Mouse (Mus musculus) limb, embryonic 12.5 days (tissue): Measurements from ENCODE around the gene Gse1. TPM values are rescaled to one million over a fixed set of nuclear protein-coding genes. Genes with fewer than 3 reads are reported as not detected.

Source experiments
- ATAC-seq: fragments of 200-750 bp; cut with Nextera tagmentation; 2 replicates; pipeline ENCODE4 v1.8.0; 2017; ENCODE audit warnings: low read depth, moderate TSS enrichment; ENCODE audit not compliant: insufficient number of reproducible peaks, insufficient read depth, low FRiP score, low TSS enrichment
- H3K27ac ChIP-seq: fragments of 300-500 bp; sonication (generic); 2 replicates; pipeline ENCODE4 v1.5.1; 2016; ENCODE audit warnings: mild to moderate bottlenecking, moderate library complexity
- H3K27me3 ChIP-seq: fragments of 300-500 bp; sonication (generic); 2 replicates; pipeline ENCODE4 v1.6.1; 2016; ENCODE audit warnings: mild to moderate bottlenecking, moderate library complexity
- H3K36me3 ChIP-seq: fragments of 300-500 bp; sonication (generic); 2 replicates; pipeline ENCODE4 v1.6.1; 2016; ENCODE audit warnings: mild to moderate bottlenecking, moderate library complexity
- H3K4me1 ChIP-seq: fragments of 300-500 bp; sonication (generic); replicated peaks from 2 replicates; pipeline ENCODE4 v1.6.1; 2016
- H3K4me2 ChIP-seq: fragments of 300-500 bp; sonication (generic); 2 replicates; pipeline ENCODE4 v1.6.1; 2016; ENCODE audit warnings: mild to moderate bottlenecking, moderate library complexity
- H3K4me3 ChIP-seq: fragments of 300-500 bp; sonication (generic); replicated peaks from 2 replicates; pipeline ENCODE4 v1.5.1; 2016; ENCODE audit warnings: mild to moderate bottlenecking
- H3K9ac ChIP-seq: fragments of 300-500 bp; sonication (generic); replicated peaks from 2 replicates; pipeline ENCODE4 v1.6.1; 2016; ENCODE audit warnings: mild to moderate bottlenecking, moderate library complexity
- H3K9me3 ChIP-seq: fragments of 300-500 bp; sonication (generic); 2 replicates; pipeline ENCODE4 v1.6.1; 2016; ENCODE audit warnings: mild to moderate bottlenecking, moderate library complexity
- WGBS: fragments of 180-500 bp; shearing (Covaris S2); methylation state at CpG from one replicate; pipeline ENCODE4 v1.1.7; 2016; 5-methylcytosine and 5-hydroxymethylcytosine counted together
- polyA plus RNA-seq: library from polyadenylated mRNA; unstranded; fragments of >200 nt; fragmentation: Nextera tagmentation; extraction: Ambion mirVana; gene quantifications from 2 replicates; pipeline ENCODE4 v1.2.1, GENCODE M21; 2016

Gene Gse1
- polyA plus RNA-seq, 1 experiment from 2014 or later: 9.1 TPM

- Histone ChIP-seq H3K4me3 (no peak overlapping the region), H3K4me1 (peaks cover 53% of the 10 kb centered on the region), H3K27me3 (peaks cover 13% of the 10 kb centered on the region; the same call in 1 of the 2 replicates), H3K36me3 (no peaks in the 10 kb centered on the region), H3K27ac (no peak overlapping the region), H3K4me2 (no peak overlapping the region), H3K9me3 (no peaks in the 10 kb centered on the region), H3K9ac (no peak overlapping the region; the same call in 1 of the 2 replicates)
- no peak for ATAC-seq
- 91% methylated on average over 12 of the region's 12 CpGs for WGBS
These were observed 177.9 kb downstream of the Gse1 start for GRCm38 (mm10) chr8:120406008-120406632.

GRCm38 (mm10) chr8:120407701-120408240 is 179.5 kb downstream of the Gse1 start:
- Histone ChIP-seq H3K36me3 (no peaks in the 10 kb centered on the region), H3K27ac (no peak overlapping the region), H3K27me3 (peaks cover 22% of the 10 kb centered on the region), H3K9ac (no peak overlapping the region), H3K9me3 (no peaks in the 10 kb centered on the region), H3K4me2 (no peak overlapping the region), H3K4me1 (peaks cover 63% of the 10 kb centered on the region), H3K4me3 (no peak overlapping the region)
- 4% methylated on average over 9 of the region's 9 CpGs for WGBS
- ATAC-seq: peak; percentile 62; the same call in 1 of the 2 replicates

GRCm38 (mm10) chr8:120408241-120409215 is 180.3 kb downstream of the Gse1 start:
- Histone ChIP-seq H3K4me3 (no peak overlapping the region), H3K9me3 (no peaks in the 10 kb centered on the region), H3K27me3 (peaks cover 28% of the 10 kb centered on the region), H3K36me3 (no peaks in the 10 kb centered on the region), H3K4me1 (peaks cover 69% of the 10 kb centered on the region), H3K4me2 (no peak overlapping the region), H3K27ac (no peak overlapping the region), H3K9ac (no peak overlapping the region)
- ATAC-seq: no peak
- 35% methylated on average over 14 of the region's 14 CpGs for WGBS

GRCm38 (mm10) chr8:120409371-120410013 is 181.2 kb downstream of the Gse1 start:
- H3K9ac ChIP-seq: no peak overlapping the region
- no peaks in the 10 kb centered on the region for H3K9me3 ChIP-seq
- ATAC-seq: no peak
- no peak overlapping the region for H3K27ac ChIP-seq
- no peaks in the 10 kb centered on the region for H3K36me3 ChIP-seq
- 29% methylated on average over 11 of the region's 11 CpGs for WGBS
- no peak overlapping the region for H3K4me2 ChIP-seq
- peaks cover 28% of the 10 kb centered on the region for H3K27me3 ChIP-seq
- no peak overlapping the region for H3K4me3 ChIP-seq
- H3K4me1 ChIP-seq: peaks cover 75% of the 10 kb centered on the region

- Histone ChIP-seq H3K27ac (no peak overlapping the region), H3K27me3 (peaks cover 26% of the 10 kb centered on the region), H3K4me1 (peaks cover 89% of the 10 kb centered on the region), H3K4me3 (no peak overlapping the region), H3K9ac (0 out of 2 replicates have a peak overlapping the region, but pooled peaks have one; percentile 18), H3K36me3 (no peaks in the 10 kb centered on the region), H3K9me3 (no peaks in the 10 kb centered on the region), H3K4me2 (no peak overlapping the region)
- 77% methylated on average over 14 of the region's 14 CpGs for WGBS
- no peak for ATAC-seq
These were observed 182.8 kb downstream of the Gse1 start for GRCm38 (mm10) chr8:120411059-120411458.

- H3K27ac ChIP-seq: no peak overlapping the region
- H3K36me3 ChIP-seq: no peaks in the 10 kb centered on the region
- 39% methylated on average over 8 of the region's 8 CpGs for WGBS
- peaks cover 92% of the 10 kb centered on the region for H3K4me1 ChIP-seq
- no peak for ATAC-seq
- no peaks in the 10 kb centered on the region for H3K9me3 ChIP-seq
- no peak overlapping the region for H3K4me3 ChIP-seq
- no peak overlapping the region for H3K9ac ChIP-seq
- H3K27me3 ChIP-seq: peaks cover 27% of the 10 kb centered on the region
- no peak overlapping the region for H3K4me2 ChIP-seq
These were observed 183.6 kb downstream of the Gse1 start for GRCm38 (mm10) chr8:120411862-120412261.

- 80% methylated on average over 4 of the region's 4 CpGs for WGBS
- peaks cover 27% of the 10 kb centered on the region for H3K27me3 ChIP-seq
- ATAC-seq: no peak
- no peak overlapping the region for H3K4me3 ChIP-seq
- peaks cover 92% of the 10 kb centered on the region for H3K4me1 ChIP-seq
- no peaks in the 10 kb centered on the region for H3K9me3 ChIP-seq
- no peak overlapping the region for H3K4me2 ChIP-seq
- H3K36me3 ChIP-seq: no peaks in the 10 kb centered on the region
- H3K9ac ChIP-seq: no peak overlapping the region
- H3K27ac ChIP-seq: no peak overlapping the region
These were observed 184.1 kb downstream of the Gse1 start for GRCm38 (mm10) chr8:120412357-120412756.

- WGBS: 59% methylated on average over 29 of the region's 29 CpGs
- no peaks in the 10 kb centered on the region for H3K9me3 ChIP-seq
- peaks cover 27% of the 10 kb centered on the region for H3K27me3 ChIP-seq
- H3K27ac ChIP-seq: no peak overlapping the region
- H3K9ac ChIP-seq: no peak overlapping the region
- no peak overlapping the region for H3K4me3 ChIP-seq
- peaks cover 92% of the 10 kb centered on the region for H3K4me1 ChIP-seq
- H3K4me2 ChIP-seq: no peak overlapping the region
- H3K36me3 ChIP-seq: no peaks in the 10 kb centered on the region
- no peak for ATAC-seq
These were observed 184.8 kb downstream of the Gse1 start for GRCm38 (mm10) chr8:120412911-120413625.

- Histone ChIP-seq H3K4me1 (peaks cover 92% of the 10 kb centered on the region), H3K4me3 (no peak overlapping the region), H3K4me2 (no peak overlapping the region), H3K9ac (no peak overlapping the region), H3K27me3 (peaks cover 27% of the 10 kb centered on the region), H3K27ac (no peak overlapping the region), H3K36me3 (no peaks in the 10 kb centered on the region), H3K9me3 (no peaks in the 10 kb centered on the region)
- no peak for ATAC-seq
- WGBS: 71% methylated on average over 6 of the region's 6 CpGs
These were observed 185.4 kb downstream of the Gse1 start for GRCm38 (mm10) chr8:120413626-120413988.

GRCm38 (mm10) chr8:120414216-120414615 is 186.0 kb downstream of the Gse1 start:
- no peak for ATAC-seq
- Histone ChIP-seq H3K36me3 (no peaks in the 10 kb centered on the region), H3K27ac (no peak overlapping the region), H3K27me3 (peaks cover 27% of the 10 kb centered on the region), H3K9me3 (no peaks in the 10 kb centered on the region), H3K9ac (no peak overlapping the region), H3K4me1 (peaks cover 92% of the 10 kb centered on the region), H3K4me3 (no peak overlapping the region), H3K4me2 (no peak overlapping the region)
- WGBS: 86% methylated on average over 4 of the region's 4 CpGs
